Mouse (Mus musculus) MEL (cell line): Measurements from ENCODE around the gene Fndc3b. TPM values are rescaled to one million over a fixed set of nuclear protein-coding genes. Genes with fewer than 3 reads are reported as not detected.

Source experiments
- DNase-seq: peaks from one replicate; pipeline ENCODE4 v3.0.0; 2011; ENCODE audit warnings: low read depth, low spot score
- H3K27ac ChIP-seq: 2 replicates; pipeline ENCODE4 v1.5.1; 2012; ENCODE audit warnings: low read depth, mild to moderate bottlenecking, control low read depth, low read length, moderate library complexity; ENCODE audit not compliant: control insufficient read depth
- H3K27me3 ChIP-seq, 2 experiments: fragments of 150-350 bp in 1 of 2; sonication (generic) in 1 of 2; 2 replicates each; pipeline ENCODE4 v1.6.1; 2012; ENCODE audit warnings: low read length in 2 of 2, mild to moderate bottlenecking in 2 of 2, improper control_type of control experiment in 1 of 2, moderate library complexity in 1 of 2; ENCODE audit not compliant: insufficient read depth in 2 of 2, control insufficient read depth in 1 of 2
- H3K36me3 ChIP-seq, 2 experiments: 2 replicates each; pipeline ENCODE4 v1.6.1; 2012 to 2014; ENCODE audit warnings: low read length in 2 of 2, improper control_type of control experiment in 1 of 2, inconsistent platforms in 1 of 2, mild to moderate bottlenecking in 1 of 2; ENCODE audit not compliant: insufficient read depth in 2 of 2, control insufficient read depth in 1 of 2
- H3K4me1 ChIP-seq, 2 experiments: fragments of 150-350 bp in 1 of 2; sonication (generic) in 1 of 2; 2 replicates each; pipeline ENCODE4 v1.6.1; 2012; ENCODE audit warnings: low read length in 2 of 2, improper control_type of control experiment in 1 of 2, mild to moderate bottlenecking in 1 of 2; ENCODE audit not compliant: insufficient read depth in 2 of 2, control insufficient read depth in 1 of 2
- H3K4me3 ChIP-seq, 2 experiments: fragments of 150-350 bp in 1 of 2; sonication (generic) in 1 of 2; 2 replicates each; pipeline ENCODE4 v1.5.1; 2012; ENCODE audit warnings: low read depth in 2 of 2, low read length in 2 of 2, mild to moderate bottlenecking in 2 of 2, moderate library complexity in 2 of 2, control low read depth in 1 of 2, improper control_type of control experiment in 1 of 2; ENCODE audit not compliant: control insufficient read depth in 1 of 2, insufficient read depth in 1 of 2
- H3K79me2 ChIP-seq: 2 replicates; pipeline ENCODE4 v1.6.1; 2012; ENCODE audit warnings: mild to moderate bottlenecking, low read length, moderate library complexity; ENCODE audit not compliant: control insufficient read depth, poor library complexity, insufficient read depth
- H3K9ac ChIP-seq: 2 replicates; pipeline ENCODE4 v1.6.1; 2012; ENCODE audit warnings: low read depth, mild to moderate bottlenecking, control low read depth, low read length, moderate library complexity; ENCODE audit not compliant: control insufficient read depth, poor library complexity, severe bottlenecking
- H3K9me3 ChIP-seq: fragments of 150-350 bp; sonication (generic); replicated peaks from 2 replicates; pipeline ENCODE4 v1.6.1; 2012; ENCODE audit warnings: mild to moderate bottlenecking, low read length, improper control_type of control experiment, moderate library complexity; ENCODE audit not compliant: insufficient read depth
- CTCF ChIP-seq, 3 experiments: IDR thresholded peaks in 2 of 3; conservative IDR thresholded peaks in 1 of 3; 2 replicates each; pipeline ENCODE4 v1.5.1; 2011 to 2012; ENCODE audit warnings: low read length in 3 of 3, low read depth in 2 of 3, mild to moderate bottlenecking in 2 of 3, improper control_type of control experiment in 1 of 3, inconsistent platforms in 1 of 3, mixed read lengths in 1 of 3, moderate library complexity in 1 of 3; ENCODE audit not compliant: control insufficient read depth in 1 of 3, insufficient read depth in 1 of 3, poor library complexity in 1 of 3, severe bottlenecking in 1 of 3
- ETS1 ChIP-seq: IDR thresholded peaks from 2 replicates; pipeline ENCODE4 v1.6.1; 2012; ENCODE audit warnings: low read depth, mild to moderate bottlenecking, inconsistent platforms, low read length, improper control_type of control experiment, moderate library complexity
- GATA1 ChIP-seq: IDR thresholded peaks from 2 replicates; pipeline ENCODE4 v1.6.1; 2011; ENCODE audit warnings: low read depth, low read length, improper control_type of control experiment
- HCFC1 ChIP-seq: IDR thresholded peaks from 2 replicates; pipeline ENCODE4 v1.6.1; 2012; ENCODE audit warnings: low read depth, mild to moderate bottlenecking, inconsistent platforms, low read length, improper control_type of control experiment, moderate library complexity
- JUND ChIP-seq: IDR thresholded peaks from 2 replicates; pipeline ENCODE4 v1.6.1; 2011; ENCODE audit warnings: low read depth, mild to moderate bottlenecking, improper control_type of control experiment, low read length
- MAX ChIP-seq: IDR thresholded peaks from 2 replicates; pipeline ENCODE4 v1.6.1; 2011; ENCODE audit warnings: low read length, improper control_type of control experiment
- MEF2A ChIP-seq: IDR thresholded peaks from 2 replicates; pipeline ENCODE4 v1.6.1; 2014; ENCODE audit warnings: low read depth, mild to moderate bottlenecking, inconsistent platforms, low read length, improper control_type of control experiment; ENCODE audit not compliant: poor library complexity, insufficient replicate concordance, severe bottlenecking; ENCODE audit errors: extremely low read depth
- NELFE ChIP-seq: IDR thresholded peaks from 2 replicates; pipeline ENCODE4 v1.6.1; 2011; ENCODE audit warnings: low read depth, low read length, improper control_type of control experiment
- POLR2A ChIP-seq, 2 experiments: IDR thresholded peaks; 2 replicates each; pipeline ENCODE4 v1.6.1; 2011 to 2012; ENCODE audit warnings: low read length in 2 of 2, mild to moderate bottlenecking in 2 of 2, control low read depth in 1 of 2, improper control_type of control experiment in 1 of 2, low read depth in 1 of 2, moderate library complexity in 1 of 2; ENCODE audit not compliant: control insufficient read depth in 1 of 2, insufficient read depth in 1 of 2, poor library complexity in 1 of 2
- POLR2AphosphoS5 ChIP-seq: IDR thresholded peaks from 2 replicates; pipeline ENCODE4 v1.6.1; 2012; ENCODE audit warnings: low read depth, borderline replicate concordance, mild to moderate bottlenecking, inconsistent platforms, low read length, moderate library complexity, mixed read lengths
- RAD21 ChIP-seq: IDR thresholded peaks from 2 replicates; pipeline ENCODE4 v1.6.1; 2011; ENCODE audit warnings: mild to moderate bottlenecking, low read depth, low read length, improper control_type of control experiment
- SMC3 ChIP-seq: IDR thresholded peaks from 2 replicates; pipeline ENCODE4 v1.6.1; 2011; ENCODE audit warnings: low read depth, low read length, improper control_type of control experiment
- TAL1 ChIP-seq: IDR thresholded peaks from 2 replicates; pipeline ENCODE4 v1.6.1; 2012; ENCODE audit warnings: mild to moderate bottlenecking, inconsistent platforms, low read length, moderate library complexity, mixed read lengths
- TBP ChIP-seq: IDR thresholded peaks from 2 replicates; pipeline ENCODE4 v1.8.0; 2011; ENCODE audit warnings: low read depth, low read length, improper control_type of control experiment
- UBTF ChIP-seq: IDR thresholded peaks from 2 replicates; pipeline ENCODE4 v1.6.1; 2012; ENCODE audit warnings: low read depth, mild to moderate bottlenecking, inconsistent platforms, low read length, improper control_type of control experiment, moderate library complexity, borderline replicate concordance; ENCODE audit not compliant: insufficient read depth
- ZC3H11A ChIP-seq: IDR thresholded peaks from 2 replicates; pipeline ENCODE4 v1.6.1; 2012; ENCODE audit warnings: low read depth, mild to moderate bottlenecking, inconsistent platforms, low read length, improper control_type of control experiment
- ZKSCAN1 ChIP-seq: IDR thresholded peaks from 2 replicates; pipeline ENCODE4 v1.6.1; 2012; ENCODE audit warnings: low read depth, mild to moderate bottlenecking, inconsistent platforms, low read length, improper control_type of control experiment, moderate library complexity
- ZMIZ1 ChIP-seq: IDR thresholded peaks from 2 replicates; pipeline ENCODE4 v1.6.1; 2012; ENCODE audit warnings: low read depth, mild to moderate bottlenecking, inconsistent platforms, low read length, improper control_type of control experiment, moderate library complexity
- ZNF384 ChIP-seq: IDR thresholded peaks from 2 replicates; pipeline ENCODE4 v1.6.1; 2012; ENCODE audit warnings: low read depth, mild to moderate bottlenecking, inconsistent platforms, low read length, improper control_type of control experiment
- polyA plus RNA-seq, 2 experiments: library from polyadenylated mRNA; stranded (reverse) in 1 of 2; unstranded in 1 of 2; fragments of >175 nt in 1 of 2; fragments of >200 nt in 1 of 2; gene quantifications; 2 replicates each; pipeline versions ENCODE4 v1.2.1 to v1.2.4; 2012; ENCODE audit warnings: low replicate concordance in 2 of 2, low read depth in 1 of 2; ENCODE audit not compliant: insufficient read length in 2 of 2, insufficient read depth in 1 of 2, missing spikeins in 1 of 2
- total RNA-seq: library from RNA; depleted of rRNA; stranded (reverse); fragments of 300-350 nt; gene quantifications from 2 replicates; pipeline ENCODE4 v1.2.3, GENCODE M21; 2012

Fndc3b gene
- total and polyA plus RNA-seq, 3 experiments, result not detected

DNA sequence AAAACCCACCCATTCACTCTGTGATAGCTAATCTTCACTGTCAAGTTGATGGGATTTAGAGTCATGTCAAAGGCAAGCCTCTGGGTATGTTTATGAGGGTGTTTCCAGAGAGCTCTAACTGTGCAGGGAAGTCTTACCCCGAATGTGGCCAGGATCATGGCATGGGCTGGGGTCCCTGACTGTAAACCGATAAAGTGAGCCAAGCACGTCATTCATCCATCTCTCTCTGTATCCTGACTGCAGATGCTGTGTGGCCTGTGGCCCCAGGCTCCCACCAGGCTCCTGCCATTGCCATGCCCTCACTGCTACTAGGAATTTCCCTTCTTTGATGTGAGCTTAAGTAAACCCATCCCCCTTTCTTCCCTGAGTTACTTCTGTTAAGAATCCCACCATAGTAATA lies 297.5 kb downstream of the Fndc3b start:
- Histone ChIP-seq H3K9ac (no peak overlapping the region), H3K4me1 (no peaks in the 10 kb centered on the region), H3K27me3 (no peaks in the 10 kb centered on the region), H3K79me2 (no peaks in the 10 kb centered on the region), H3K4me3 (no peak overlapping the region), H3K36me3 (no peaks in the 10 kb centered on the region), H3K27ac (no peak overlapping the region), H3K9me3 (no peaks in the 10 kb centered on the region)
- TF ChIP-seq POLR2A (IDR thresholded peaks at IDR 0.05; ENCODE audit: control insufficient read depth in 1 of 2, insufficient read depth in 1 of 2, low read depth in 1 of 2, low read length in 2 of 2, poor library complexity in 1 of 2) (no peak), MAX (no peak), TAL1 (no peak), UBTF (no peak), ZC3H11A (no peak), TBP (no peak), JUND (no peak)
- DNase-seq, result no peak

GRCm38 (mm10) chr3:27411286-27411685 lies 299.8 kb downstream of the Fndc3b start:
- no peak overlapping the region for H3K27ac ChIP-seq
- no peaks in the 10 kb centered on the region for H3K36me3 ChIP-seq
- no peaks in the 10 kb centered on the region for H3K79me2 ChIP-seq
- no peak for TF ChIP-seq RAD21
- TF ChIP-seq ZMIZ1, result no peak
- no peak for TF ChIP-seq ZKSCAN1
- no peak for TF ChIP-seq MEF2A
- no peak for TF ChIP-seq GATA1
- no peak for TF ChIP-seq NELFE
- TF ChIP-seq TAL1, result no peak
- TF ChIP-seq ZNF384, result no peak
- TF ChIP-seq HCFC1, result no peak
- no peak for TF ChIP-seq POLR2A (IDR thresholded peaks at IDR 0.05; ENCODE audit: control insufficient read depth in 1 of 2, insufficient read depth in 1 of 2, low read depth in 1 of 2, low read length in 2 of 2, poor library complexity in 1 of 2)
- no peak for TF ChIP-seq POLR2AphosphoS5
- TF ChIP-seq CTCF (IDR thresholded peaks at IDR 0.05 in 2 of 3, conservative IDR thresholded peaks at IDR 0.05 in 1 of 3; ENCODE audit: control insufficient read depth in 1 of 3, insufficient read depth in 1 of 3, low read depth in 2 of 3, low read length in 3 of 3, poor library complexity in 1 of 3, severe bottlenecking in 1 of 3), result no peak
- no peak for TF ChIP-seq JUND
- TF ChIP-seq ETS1, result no peak
- no peak for TF ChIP-seq MAX
- TF ChIP-seq SMC3, result no peak
- H3K9me3 ChIP-seq, result no peaks in the 10 kb centered on the region
- no peak for DNase-seq
- H3K4me3 ChIP-seq, result no peak overlapping the region
- no peak overlapping the region for H3K9ac ChIP-seq
- no peaks in the 10 kb centered on the region for H3K4me1 ChIP-seq
- H3K27me3 ChIP-seq, result no peaks in the 10 kb centered on the region
